Comparison of ENCODE assay signal across 23 mouse cellular contexts in genomic region chr13:8933499-8933898, GRCm38 (mm10). TPM values are rescaled to one million over a fixed set of nuclear protein-coding genes. Genes with fewer than 3 reads are reported as not detected.
"Had no signal": no experiment of that assay in that cellular context is flagged by ENCODE, and none has a peak within 500 bp of the region (broad histone marks: within the 10 kb centered on the region; RNA-seq: fewer than 3 reads in every experiment).

No protein-coding gene starts in this region.

- DNase-seq: kidney, adult 18-20 months; kidney, postnatal 10 days; lung, adult 2 months; lung, postnatal 36 days; right cerebral cortex, postnatal 14 days; thymus, postnatal 4 days had no signal

- H3K4me3 ChIP-seq: intestine, embryonic 15.5 days; left cerebral cortex, adult 2 months; limb, embryonic 12.5 days; midbrain, embryonic 15.5 days; neural tube, embryonic 12.5 days had no signal

- H3K4me1 ChIP-seq: intestine, embryonic 15.5 days; limb, embryonic 12.5 days; midbrain, embryonic 15.5 days; neural tube, embryonic 12.5 days had no signal

- H3K27me3 ChIP-seq: intestine, embryonic 15.5 days; limb, embryonic 12.5 days; midbrain, embryonic 15.5 days; neural tube, embryonic 12.5 days had no signal

- H3K4me2 ChIP-seq: intestine, embryonic 15.5 days; limb, embryonic 12.5 days; midbrain, embryonic 11.5 days; midbrain, embryonic 15.5 days; neural tube, embryonic 12.5 days had no signal

- ATAC-seq: intestine, embryonic 15.5 days; lung, postnatal 0 days; midbrain, embryonic 15.5 days had no signal

- H3K9me3 ChIP-seq: intestine, embryonic 15.5 days; limb, embryonic 12.5 days; midbrain, embryonic 15.5 days; neural tube, embryonic 12.5 days had no signal

- H3K9ac ChIP-seq: intestine, embryonic 15.5 days; limb, embryonic 12.5 days; midbrain, embryonic 15.5 days; neural tube, embryonic 12.5 days had no signal

- H3K36me3 ChIP-seq: intestine, embryonic 15.5 days; limb, embryonic 12.5 days; midbrain, embryonic 15.5 days; neural tube, embryonic 12.5 days had no signal

- H3K27ac ChIP-seq: intestine, embryonic 15.5 days; left cerebral cortex, adult 2 months; limb, embryonic 12.5 days; midbrain, embryonic 15.5 days; neural tube, embryonic 12.5 days; stomach, postnatal 0 days had no signal

RNA-seq across cellular contexts. Expression of gene Gm9745, which starts 14.5 kb away (rescaled TPM):
- total RNA-seq: layer of hippocampus, adult 8-10 months; layer of hippocampus, postnatal 25 days; left cerebral cortex, adult 2 months; left cerebral cortex, postnatal 25 days; liver, adult 2 months; megakaryocyte, adult 5-6 weeks; monocyte, adult 5-6 weeks; neutrophil, adult 5-6 weeks had no signal
- polyA plus RNA-seq: intestine, embryonic 15.5 days; kidney, embryonic 14.5 days; large intestine, adult 2 months; limb, embryonic 12.5 days; liver, adult 2 months; lung, adult 2 months; lung, postnatal 0 days; midbrain, embryonic 11.5 days; midbrain, embryonic 15.5 days; neural tube, embryonic 12.5 days; stomach, postnatal 0 days had no signal

RNA-seq across cellular contexts. Expression of gene Idi2, which starts 19.2 kb away (rescaled TPM):
- total RNA-seq: layer of hippocampus, adult 8-10 months; layer of hippocampus, postnatal 25 days; left cerebral cortex, adult 2 months; liver, adult 2 months; megakaryocyte, adult 5-6 weeks; monocyte, adult 5-6 weeks; neutrophil, adult 5-6 weeks had no signal
- polyA plus RNA-seq: intestine, embryonic 15.5 days; kidney, embryonic 14.5 days; large intestine, adult 2 months; limb, embryonic 12.5 days; liver, adult 2 months; lung, adult 2 months; lung, postnatal 0 days; midbrain, embryonic 11.5 days; midbrain, embryonic 15.5 days; stomach, postnatal 0 days had no signal
